Mouse (Mus musculus) lung, postnatal 0 days (tissue): Measurements from ENCODE around the gene Card19.

ENCODE experiments used
- CTCF ChIP-seq: IDR thresholded peaks from 2 replicates; pipeline ENCODE4 v1.5.1; 2016; ENCODE audit warnings: antibody characterized with exemption, mild to moderate bottlenecking
- EP300 ChIP-seq: IDR thresholded peaks from 2 replicates; pipeline ENCODE4 v1.6.1; 2016; ENCODE audit warnings: antibody characterized with exemption, mild to moderate bottlenecking, control low read depth

DNA sequence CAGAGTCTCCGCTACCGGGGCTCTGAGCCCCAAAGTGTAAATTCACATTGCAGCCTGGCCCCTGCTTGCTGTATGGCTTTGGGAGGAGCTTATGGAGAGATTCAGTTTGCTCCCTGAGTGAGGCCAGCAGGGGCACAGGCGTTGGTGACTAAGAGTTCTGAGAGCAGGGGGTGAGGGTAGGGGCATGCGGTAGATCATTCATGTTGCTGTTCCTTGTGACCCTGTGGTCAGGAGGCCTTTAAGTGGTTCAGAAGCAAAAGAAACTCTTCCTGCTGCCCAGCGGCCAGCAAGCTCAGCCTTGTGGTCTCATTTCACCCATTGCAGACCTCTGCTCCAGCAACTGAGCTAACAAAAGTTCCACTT, 24.2 kb downstream of the Card19 start:
- TF ChIP-seq CTCF (no peak), EP300 (no peak)
